Mouse (Mus musculus) frontal cortex, postnatal 25 days (tissue): ENCODE measurements around the gene Klf15.
A peak's percentile ranks its signal among the peaks of the same experiment; 100 is the strongest.

ENCODE experiments used
- DNase-seq, 2 experiments: peaks; one replicate each; pipeline ENCODE4 v3.0.0; 2022; ENCODE audit warnings: low spot score in 2 of 2

Gene Klf15

DNA sequence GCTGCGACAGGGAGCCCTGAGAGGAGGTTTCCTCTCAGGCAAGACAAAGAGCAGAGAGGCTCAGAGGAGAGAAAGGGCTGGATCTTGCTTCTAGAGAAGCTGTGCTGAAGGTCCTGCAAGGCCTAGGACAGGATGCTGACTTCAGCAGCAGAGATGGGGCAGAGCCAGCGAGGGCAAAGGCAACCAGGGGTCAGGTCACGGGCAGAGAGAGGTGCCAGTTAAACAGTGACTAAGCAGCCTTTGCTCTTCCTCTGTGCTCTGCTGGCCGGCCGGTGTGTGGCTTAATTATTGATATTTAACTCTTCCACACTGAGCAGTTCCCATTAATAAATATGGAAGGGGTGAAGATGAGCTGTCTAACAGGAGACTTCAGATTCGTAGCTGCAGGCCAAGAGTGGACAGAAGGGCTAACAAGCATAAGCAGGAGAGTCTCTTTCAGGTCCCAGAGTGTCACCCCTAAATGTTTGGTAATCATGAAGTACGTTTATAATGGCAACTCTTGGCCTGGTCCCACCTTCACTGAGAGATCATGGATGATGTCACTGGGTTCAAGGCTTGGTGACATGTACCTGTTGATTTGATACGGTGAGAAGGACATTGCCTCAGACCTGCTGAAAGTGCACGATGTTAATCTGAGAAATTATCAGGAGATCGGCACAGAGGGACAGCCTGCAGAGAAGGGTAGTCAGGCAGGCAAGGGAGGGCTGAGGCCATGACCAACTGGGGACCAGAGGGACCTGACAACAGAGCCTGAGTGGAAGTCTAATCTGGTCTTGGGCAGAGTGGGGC lies 29.8 kb downstream of the Klf15 start:
- DNase-seq, result no peak

DNA sequence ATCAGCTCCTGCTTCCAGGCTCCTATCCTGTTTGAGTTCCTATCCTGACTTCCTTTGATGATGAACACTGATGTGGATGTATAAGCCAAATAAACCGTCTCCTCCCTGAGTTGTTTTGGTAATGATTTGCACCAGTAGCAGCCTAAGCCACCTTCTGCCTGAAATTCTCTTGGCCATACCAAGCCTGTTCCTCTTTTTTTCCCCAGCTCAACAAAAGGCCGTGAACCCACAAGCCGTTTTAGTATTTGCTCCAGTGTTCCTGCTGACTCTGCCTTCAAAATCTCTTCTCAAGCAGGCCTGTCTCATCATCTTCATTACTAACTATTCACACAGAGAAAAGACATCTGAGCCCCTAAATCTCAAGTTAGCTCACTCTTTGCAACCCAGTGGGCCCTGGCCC lies 31.8 kb downstream of the Klf15 start:
- no peak for DNase-seq

DNA sequence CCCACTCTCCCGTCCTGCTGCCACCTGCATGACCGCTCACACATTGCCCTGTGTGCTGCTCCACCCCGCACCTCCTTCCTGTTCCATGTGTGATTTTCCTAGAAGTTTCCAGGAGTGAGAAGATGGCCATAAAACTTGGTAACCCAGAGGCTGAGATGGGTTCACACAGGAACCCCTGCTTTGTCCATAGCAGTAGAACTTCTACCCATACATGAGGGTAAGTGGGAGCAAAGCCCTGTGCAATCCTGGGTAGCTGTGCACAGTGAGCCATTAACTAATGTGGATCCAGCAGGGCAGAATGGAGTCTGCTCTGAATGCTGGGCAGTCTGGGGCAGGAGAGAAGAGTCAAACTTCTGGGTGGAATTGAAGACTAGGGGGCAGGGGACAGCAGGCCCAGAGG lies 32.2 kb downstream of the Klf15 start:
- no peak for DNase-seq

DNA sequence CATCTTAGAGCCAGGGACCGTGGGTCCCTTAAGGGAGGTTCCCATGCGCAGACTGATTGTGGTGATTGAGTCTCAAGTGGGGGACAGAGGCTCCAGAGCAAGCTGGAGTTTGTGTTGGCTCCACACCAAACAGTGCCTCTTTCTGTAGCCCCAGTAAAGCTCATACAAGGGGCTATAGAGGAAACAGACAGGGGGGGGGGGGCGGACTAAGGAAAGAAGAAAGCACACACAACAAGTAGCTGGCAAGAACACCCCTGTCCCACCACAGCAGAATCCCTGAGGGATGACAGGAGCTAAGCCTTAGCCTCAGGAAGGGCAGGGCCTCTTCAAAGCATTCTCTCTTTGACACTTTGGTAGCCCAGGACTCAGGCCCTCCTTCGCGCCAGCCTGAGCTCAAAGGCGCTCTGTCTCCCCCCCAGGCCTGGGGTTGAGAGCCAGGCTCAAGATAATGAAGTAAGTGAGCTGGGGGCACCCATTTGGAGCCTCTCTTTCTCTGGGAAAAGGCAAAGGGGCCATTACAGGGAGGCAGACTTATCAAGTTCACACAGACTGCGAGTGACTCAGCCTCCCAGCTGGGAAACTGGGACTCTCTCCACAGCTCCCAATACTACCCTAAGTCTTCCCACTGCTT lies 33.0 kb downstream of the Klf15 start:
- DNase-seq, result no peak

DNA sequence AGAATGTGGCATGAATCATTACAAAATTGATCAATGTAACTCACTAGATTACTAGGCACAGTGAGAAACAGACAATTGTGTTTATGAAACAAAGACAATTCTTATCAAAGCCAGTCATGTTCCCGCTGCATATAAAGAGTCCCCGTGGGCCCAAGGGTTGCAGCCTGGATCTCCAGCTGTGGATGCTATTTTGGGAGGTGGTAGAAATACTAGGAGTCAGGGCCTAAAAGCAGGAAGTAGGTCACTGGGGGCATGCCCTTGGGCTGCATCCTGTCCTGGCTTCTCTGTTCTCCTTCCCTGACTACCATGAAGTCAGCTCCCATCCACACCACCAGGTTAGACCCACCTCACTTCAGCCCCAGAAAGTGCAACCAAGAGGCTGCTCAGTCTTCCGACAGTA lies 33.8 kb downstream of the Klf15 start:
- no peak for DNase-seq

DNA sequence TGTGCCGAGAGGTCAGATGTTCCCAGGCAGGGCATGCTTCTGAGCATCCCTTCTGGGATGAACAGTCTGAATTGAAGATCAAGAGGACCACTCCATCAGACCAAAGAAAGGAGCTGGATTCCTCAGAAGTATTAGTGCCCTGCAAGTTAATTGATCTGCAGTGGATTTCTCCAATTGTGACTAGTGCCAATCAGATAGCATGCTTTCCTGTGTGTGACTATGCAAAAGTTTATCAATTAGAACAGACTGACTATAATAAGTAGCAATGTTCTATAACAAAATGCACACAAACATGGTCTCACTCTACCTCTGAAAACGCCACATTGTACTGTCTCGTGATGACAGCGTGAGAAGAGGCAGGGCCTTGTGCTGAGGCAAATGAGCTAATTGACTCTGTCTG lies 37.1 kb downstream of the Klf15 start:
- no peak for DNase-seq

DNA sequence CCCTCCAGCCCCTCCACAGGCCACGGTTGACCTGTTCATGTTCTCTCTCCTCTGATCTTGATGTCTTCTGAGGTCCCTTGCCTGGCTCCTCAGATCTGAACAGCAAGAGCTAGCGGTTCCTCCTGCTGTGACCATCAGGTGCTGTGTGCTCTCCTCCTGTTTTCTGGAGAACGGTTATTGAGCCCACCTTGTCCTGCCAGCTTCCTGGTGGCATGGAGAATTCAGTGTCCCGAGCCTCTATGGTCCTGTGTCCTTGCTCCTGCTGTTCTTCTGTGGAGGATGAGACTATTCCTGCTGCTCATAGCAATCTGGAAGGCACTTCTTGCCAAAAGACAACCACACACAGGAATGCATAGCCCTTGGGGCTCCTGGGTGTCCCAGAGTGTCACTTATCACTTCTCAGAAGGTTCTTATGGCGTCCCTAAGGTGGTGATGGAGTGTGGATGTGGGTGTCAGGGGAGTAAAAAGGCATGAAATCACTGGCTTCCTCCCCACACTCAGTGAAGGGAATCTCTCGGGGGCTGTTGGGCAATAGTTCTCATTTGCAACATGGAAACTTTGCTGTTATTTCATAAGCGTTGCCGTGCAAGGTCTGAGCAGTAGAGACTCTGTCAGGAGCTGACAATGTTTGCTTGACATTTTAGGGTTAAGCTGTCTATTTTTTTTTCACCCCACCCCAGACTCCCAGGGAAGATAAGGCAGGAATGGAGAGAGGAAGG lies 39.0 kb downstream of the Klf15 start:
- no peak for DNase-seq

DNA sequence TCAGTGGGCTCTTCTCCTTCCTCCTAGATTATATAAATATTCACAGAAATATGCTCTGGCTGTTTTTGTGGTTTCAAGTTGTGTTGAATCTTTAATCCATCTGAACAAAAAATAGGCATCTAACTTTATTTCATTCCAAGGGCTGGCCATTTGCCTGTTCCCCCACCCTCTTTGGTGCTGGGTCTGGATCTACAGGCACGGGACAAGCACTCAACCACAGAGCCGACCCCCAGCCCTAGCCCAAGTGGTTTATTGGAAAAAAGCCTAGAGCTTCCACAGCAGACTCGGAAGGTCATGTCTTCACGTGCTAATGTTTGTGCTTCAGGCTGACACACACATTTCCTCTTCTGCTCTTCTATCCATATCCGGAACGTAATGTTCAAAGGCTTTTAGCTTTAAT lies 43.5 kb downstream of the Klf15 start:
- DNase-seq, result no peak

DNA sequence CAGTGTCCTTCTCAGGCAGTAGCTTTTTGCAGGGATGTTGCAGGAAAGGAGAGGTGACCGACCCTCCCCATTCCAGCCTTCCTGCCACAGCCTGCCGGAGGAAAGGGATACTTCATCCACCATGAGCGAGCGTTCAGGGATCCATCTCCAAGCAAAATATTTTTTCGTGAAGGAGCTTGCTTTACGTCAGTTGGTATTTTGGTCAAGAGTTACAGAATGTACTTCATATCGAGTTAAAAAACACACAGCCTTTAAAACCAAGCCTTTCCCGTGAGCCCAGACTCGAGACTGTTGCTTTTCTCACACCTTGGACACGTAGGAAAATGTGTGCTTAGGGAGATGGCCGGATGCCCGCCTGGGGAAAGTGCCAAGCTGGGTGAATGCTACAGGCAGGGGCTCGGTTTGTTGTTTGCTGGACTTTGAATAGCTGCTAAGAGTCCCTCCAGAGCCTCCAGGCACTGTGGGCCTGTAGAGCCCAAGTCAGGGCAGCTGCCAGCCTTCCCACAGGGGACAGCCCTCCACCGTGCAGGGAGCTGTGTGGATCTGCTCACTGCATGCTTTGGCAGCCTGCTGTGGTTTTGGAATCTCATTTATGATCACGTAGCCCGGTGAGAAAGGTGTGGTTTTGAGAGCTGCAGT lies 44.4 kb downstream of the Klf15 start:
- peak; percentile 64 to 69 for DNase-seq

DNA sequence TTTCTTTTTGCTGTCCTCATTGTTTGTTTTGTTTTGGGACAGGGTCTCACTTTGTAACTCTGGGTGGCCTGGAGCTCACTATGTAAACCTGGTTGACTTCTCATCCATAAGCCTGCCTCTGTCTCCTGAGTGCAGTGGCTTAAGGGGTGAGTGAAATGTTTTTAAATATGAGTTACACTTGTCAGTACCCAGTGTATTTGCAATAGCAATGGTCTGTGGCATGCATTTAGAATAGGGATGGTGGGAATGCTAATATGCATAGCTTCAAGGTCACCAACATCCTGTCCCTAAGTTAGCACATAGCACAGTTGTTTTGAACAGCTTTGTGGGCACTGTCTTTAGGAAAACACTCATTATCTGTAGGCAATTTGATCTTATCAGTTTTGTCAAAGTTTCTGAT lies 45.1 kb downstream of the Klf15 start:
- no peak for DNase-seq

DNA sequence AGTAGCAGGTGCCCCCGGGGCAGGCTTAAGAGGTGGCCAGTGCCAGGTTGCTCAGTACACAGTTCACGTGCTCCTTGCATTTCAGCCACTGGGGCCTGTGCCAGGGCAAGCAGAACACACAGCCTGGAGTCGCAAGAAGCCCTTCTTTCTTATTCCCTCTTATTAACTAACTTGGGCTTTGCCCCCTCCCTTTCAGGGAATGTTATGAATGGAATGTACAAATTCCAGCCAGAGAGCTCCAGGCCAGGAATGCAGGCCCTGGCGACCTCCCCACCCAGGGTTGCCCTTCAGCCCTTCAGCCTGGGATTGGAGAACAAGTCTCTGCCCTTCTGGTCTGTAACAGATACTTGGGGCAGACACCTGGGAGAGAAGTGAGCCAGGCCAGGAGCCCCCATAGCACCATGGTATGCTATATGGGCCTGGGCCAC lies 45.8 kb downstream of the Klf15 start:
- DNase-seq, result no peak

DNA sequence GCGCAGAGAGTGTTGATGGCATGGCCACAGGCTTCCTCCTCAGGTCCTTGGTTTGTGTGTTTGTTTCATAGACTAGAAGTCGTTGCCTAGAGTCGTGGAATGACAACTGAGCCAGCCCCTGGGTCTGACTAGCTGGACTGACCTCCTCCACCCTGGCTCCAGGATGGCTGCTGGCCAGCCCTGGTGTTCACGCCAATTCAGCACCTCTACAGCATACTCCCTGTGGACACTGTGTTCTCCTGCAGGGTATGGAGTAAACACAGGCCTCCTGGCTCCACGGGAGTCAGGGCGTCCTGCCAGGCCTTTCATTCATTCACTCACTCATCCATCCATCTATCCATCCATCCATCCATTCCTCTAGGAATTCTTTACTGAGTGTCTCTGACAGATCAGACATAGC lies 46.7 kb downstream of the Klf15 start:
- no peak for DNase-seq

DNA sequence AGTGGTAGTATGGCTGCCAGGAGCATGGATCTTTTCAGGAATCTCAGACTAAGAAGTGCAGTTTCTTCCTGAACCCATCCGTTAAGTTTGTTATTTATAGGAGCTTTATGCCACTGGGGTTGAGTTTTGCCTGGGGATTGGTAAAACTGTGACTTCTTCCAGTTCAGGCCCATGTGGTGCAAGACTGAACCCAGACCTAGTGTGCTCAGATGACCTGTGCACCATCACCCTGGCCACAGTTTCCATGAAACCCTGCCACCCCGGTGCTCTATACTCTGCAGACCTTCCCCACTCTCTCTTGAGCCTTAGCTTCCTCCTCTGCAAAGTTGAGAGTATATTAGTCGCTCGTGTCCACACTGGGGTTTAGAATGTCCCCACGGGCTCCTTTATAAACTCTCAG lies 50.0 kb downstream of the Klf15 start:
- DNase-seq, result no peak

DNA sequence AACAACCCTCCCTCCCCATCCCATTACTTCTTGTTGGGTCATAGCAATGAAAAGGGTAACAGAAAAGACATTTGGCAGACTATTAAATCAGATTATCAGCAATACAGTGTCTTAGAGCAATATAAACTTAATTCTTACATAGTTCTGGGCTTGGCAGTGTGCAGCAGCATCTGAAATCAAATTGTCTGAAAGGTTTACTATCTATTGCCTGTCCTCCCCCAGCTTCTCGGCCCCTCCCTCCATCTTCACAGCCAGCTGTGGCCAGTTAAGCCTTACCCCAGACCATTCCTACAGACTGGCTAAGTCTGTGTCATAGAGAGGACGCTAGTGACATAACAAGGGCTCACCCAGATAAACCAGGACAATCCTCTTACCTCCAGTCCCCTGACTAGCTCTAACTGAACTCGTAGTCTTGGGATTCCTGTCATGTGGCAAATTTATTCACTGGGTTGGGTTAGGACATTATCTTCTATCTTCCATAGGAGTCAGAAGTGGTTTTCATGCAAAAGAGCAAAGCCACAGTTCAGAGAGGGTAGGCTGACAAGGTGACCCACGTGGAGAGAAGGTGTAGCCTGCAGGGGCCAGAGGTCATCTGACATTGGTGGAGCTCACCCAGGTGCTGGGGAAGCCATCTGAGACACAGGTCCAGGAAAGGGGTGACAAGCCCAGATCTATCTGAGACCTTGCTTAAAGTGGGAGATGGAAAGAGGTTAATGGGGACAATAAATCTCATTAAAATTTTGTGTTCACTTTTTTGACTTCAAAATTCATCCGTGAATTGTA lies 50.9 kb downstream of the Klf15 start:
- no peak for DNase-seq

DNA sequence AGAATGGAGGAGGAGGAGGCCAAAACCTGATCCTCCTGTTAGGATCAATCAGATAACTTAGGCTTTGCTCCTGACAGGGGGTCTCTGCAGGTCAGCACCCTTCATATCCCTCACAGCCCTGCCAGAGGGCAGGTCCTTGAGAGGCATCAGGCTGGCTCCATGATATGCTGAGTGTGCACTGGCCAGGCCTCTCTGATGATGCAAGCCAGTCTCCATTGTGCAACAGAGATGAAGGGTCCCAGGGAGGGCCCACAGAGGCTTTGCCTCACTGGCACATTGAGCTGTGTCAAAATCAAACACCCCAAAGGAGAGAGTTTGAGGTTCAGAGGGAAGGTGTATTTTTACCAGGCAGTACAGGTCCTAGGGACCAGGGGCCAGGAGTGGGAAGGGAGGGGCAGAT lies 52.0 kb downstream of the Klf15 start:
- no peak for DNase-seq

DNA sequence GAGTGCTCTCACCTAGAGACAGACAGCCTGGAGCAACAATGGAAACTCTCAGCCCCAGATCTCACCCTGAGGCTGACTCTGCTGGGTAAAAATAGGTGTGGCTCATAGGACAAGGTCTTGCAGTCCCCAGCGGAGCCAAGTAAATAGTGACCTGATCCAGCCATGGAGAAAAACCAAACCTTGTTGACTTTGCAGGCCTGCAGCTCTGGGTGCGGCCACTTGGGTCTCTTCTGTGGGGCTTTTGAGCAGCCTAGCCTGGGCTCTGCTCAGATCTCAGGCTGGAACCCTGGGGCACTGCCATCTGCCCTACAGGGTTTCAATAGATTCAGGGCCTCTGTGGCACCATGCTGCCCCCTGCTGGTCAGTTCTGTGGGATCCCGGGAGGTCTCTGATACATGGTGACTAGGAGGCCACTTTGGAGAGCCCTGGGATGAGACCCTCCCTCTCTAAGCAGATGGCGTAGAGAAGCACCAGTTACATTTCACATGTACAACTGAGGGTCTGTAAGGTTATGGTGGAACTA lies 52.6 kb downstream of the Klf15 start:
- peak; percentile 88 to 90 for DNase-seq

DNA sequence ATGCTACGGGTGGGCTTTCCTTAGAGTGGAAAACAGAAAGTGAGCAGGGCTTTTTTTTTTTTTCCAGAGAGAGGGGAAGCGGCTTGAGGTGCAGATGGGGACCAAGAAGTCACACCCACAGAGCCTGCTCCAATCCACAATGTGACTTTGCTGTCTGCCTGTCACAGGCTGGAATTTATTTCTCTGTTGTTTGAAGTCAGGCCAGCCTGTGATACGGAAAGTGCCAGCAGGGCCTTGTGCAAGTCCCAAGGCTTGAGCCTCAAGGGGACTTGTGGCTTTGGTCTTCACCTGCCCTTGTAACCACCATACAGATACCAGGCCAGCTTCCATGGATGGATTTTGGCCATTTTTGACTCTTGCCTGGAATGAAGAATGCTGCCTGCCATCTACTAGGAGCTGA lies 56.5 kb downstream of the Klf15 start:
- no peak for DNase-seq

DNA sequence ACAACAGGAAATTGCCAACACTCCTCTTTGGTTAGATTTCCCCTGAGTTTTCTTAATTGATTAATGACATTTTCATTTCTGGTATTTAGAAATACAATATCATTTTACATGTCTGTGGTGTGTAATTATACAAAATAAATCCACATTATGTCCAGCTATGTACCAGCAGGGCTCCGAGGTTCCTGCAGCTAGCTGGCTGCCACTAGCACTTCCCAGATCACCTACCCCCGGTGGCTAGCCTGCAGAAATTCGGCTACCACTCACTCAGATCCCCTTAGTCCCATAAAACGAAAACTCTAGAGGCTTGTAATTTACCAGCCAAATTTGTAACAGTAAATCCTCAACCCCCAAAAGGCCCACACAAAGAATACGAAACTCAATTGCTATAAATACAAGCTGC lies 57.0 kb downstream of the Klf15 start:
- no peak for DNase-seq
